Mouse (Mus musculus) kidney, adult 2 months (tissue): ENCODE measurements at regions not wholly inside any gene's neighbourhood (a gene's known extent, or its start where the extent isn't known, plus 50 kb on each side); places are given as distances from the start of the nearest gene placed in this dataset.

Experiments
- CTCF ChIP-seq: fragments of 200-500 bp; conservative IDR thresholded peaks from 2 replicates; pipeline ENCODE4 v1.5.1; 2011; ENCODE audit warnings: low read depth, mild to moderate bottlenecking, control low read depth, low read length, moderate library complexity, mixed read lengths; ENCODE audit not compliant: insufficient read depth, insufficient read length
- POLR2A ChIP-seq: fragments of 200-500 bp; IDR thresholded peaks from one replicate; pipeline ENCODE4 v1.6.1; 2011; ENCODE audit warnings: low read depth, low read length, control low read depth

DNA sequence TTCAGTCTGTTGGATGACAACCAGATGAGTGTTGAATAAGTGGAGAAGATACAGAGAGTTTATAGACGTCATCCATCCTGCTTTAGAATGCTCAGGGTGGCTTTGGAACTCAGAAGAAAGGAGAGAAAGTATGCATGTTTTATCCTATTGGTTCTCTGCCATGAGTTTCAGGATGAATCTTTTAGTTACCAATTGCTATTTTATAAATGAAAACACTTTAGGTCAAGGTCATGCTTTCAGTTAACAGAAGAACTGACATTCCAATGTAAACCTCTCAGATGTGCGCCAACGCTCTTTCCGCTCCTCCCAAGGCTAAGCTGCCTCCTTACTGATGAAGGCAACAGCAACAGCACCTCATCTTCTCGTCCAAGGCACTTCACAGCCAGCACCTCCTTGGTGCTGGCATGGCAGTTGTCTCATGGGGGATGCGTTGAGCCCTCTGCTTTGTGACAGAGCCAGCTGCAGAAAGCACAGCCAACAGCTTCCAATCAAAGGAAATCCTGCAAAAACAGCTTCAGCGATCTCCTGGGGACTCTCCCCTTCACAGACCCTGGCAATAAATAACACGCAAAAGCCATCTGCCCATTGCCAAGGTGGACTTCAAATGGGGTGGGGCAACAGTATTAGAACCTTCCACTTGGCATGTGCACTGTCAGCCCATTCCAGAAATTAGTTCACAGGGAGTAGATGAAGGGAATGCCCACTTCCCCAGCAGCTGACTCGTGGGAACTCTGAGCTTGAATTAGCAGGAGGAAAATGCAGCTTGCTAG lies 580.9 kb upstream of the Klf4 start:
- no peak for TF ChIP-seq CTCF
- no peak for TF ChIP-seq POLR2A
